Mouse (Mus musculus) spleen, adult 2 months (tissue): ENCODE results near the gene Vps50. TPM values are rescaled to one million over a fixed set of nuclear protein-coding genes. Genes with fewer than 3 reads are reported as not detected.

Experiments
- DNase-seq, 2 experiments: peaks; one replicate each; pipeline versions ENCODE4 v3.0.0 to v3.0.0-alpha.2; 2012 to 2021; ENCODE audit warnings: low spot score in 2 of 2, low read depth in 1 of 2
- H3K27ac ChIP-seq: fragments of 200-500 bp; 2 replicates; pipeline ENCODE4 v1.5.1; 2012; ENCODE audit warnings: low read length, inconsistent platforms; ENCODE audit not compliant: insufficient read depth
- H3K27me3 ChIP-seq: fragments of 200-500 bp; 2 replicates; pipeline ENCODE4 v1.6.1; 2012; ENCODE audit warnings: mild to moderate bottlenecking, moderate library complexity, low read length, inconsistent platforms; ENCODE audit not compliant: control insufficient read depth, insufficient read depth
- H3K36me3 ChIP-seq: fragments of 200-500 bp; 2 replicates; pipeline ENCODE4 v1.6.1; 2012; ENCODE audit warnings: mild to moderate bottlenecking, low read length, inconsistent platforms; ENCODE audit not compliant: control insufficient read depth, insufficient read depth
- H3K4me1 ChIP-seq: fragments of 200-500 bp; 2 replicates; pipeline ENCODE4 v1.6.1; 2011; ENCODE audit warnings: inconsistent platforms; ENCODE audit not compliant: control insufficient read depth, insufficient read depth, insufficient read length
- H3K4me3 ChIP-seq: fragments of 200-500 bp; 2 replicates; pipeline ENCODE4 v1.5.1; 2011; ENCODE audit warnings: mild to moderate bottlenecking, inconsistent platforms; ENCODE audit not compliant: insufficient read depth, insufficient read length; ENCODE audit errors: extremely low read depth
- CTCF ChIP-seq: fragments of 200-500 bp; IDR thresholded peaks from 2 replicates; pipeline ENCODE4 v1.5.1; 2011; ENCODE audit warnings: mild to moderate bottlenecking, inconsistent platforms; ENCODE audit not compliant: insufficient read depth, insufficient read length, insufficient replicate concordance; ENCODE audit errors: extremely low read depth
- POLR2A ChIP-seq: fragments of 200-500 bp; IDR thresholded peaks from 2 replicates; pipeline ENCODE4 v1.6.1; 2011; ENCODE audit warnings: low read depth, low read length, inconsistent platforms
- WGBS: fragments of 180-500 bp; shearing (Covaris S2); methylation state at CpG from one replicate; pipeline ENCODE4 v1.1.7; 2018; 5-methylcytosine and 5-hydroxymethylcytosine counted together
- polyA plus RNA-seq: library from polyadenylated mRNA; depleted of rRNA; stranded (reverse); fragments of >200 nt; gene quantifications from 2 replicates; pipeline ENCODE4 v1.2.3, GENCODE M21; 2012; rRNA removed

Gene Vps50
- 1.3 and 1.8 TPM in 2 replicates for polyA plus RNA-seq

GRCm38 (mm10) chr6:3498162-3498848 lies at the start of gene Vps50, which contains the start of gene Hepacam2:
Vps50 (plus strand) TSS chr6:3498382.
Hepacam2 (minus strand) TSS chr6:3498298.
- H3K4me3 ChIP-seq, result peak within 1 kb of the TSS; percentile 77
- peaks cover 3% of the 10 kb centered on the region; the same call in 1 of the 2 replicates for H3K4me1 ChIP-seq
- WGBS, result 2% methylated on average over 28 of the region's 28 CpGs
- H3K36me3 ChIP-seq, result no peaks in the 10 kb centered on the region
- H3K27ac ChIP-seq, result no peak within 1 kb of the TSS
- DNase-seq, result peak; percentile 73 to 88
- TF ChIP-seq CTCF, result no peak
- TF ChIP-seq POLR2A, result peak; percentile 4; the same call in 1 of the 2 replicates
- H3K27me3 ChIP-seq, result no peaks in the 10 kb centered on the region

GRCm38 (mm10) chr6:3454421-3454820 lies 43.8 kb upstream of the Vps50 start:
- Histone ChIP-seq H3K36me3 (no peaks in the 10 kb centered on the region), H3K27me3 (no peaks in the 10 kb centered on the region), H3K4me3 (no peak overlapping the region), H3K27ac (no peak overlapping the region), H3K4me1 (no peaks in the 10 kb centered on the region)
- no peak for TF ChIP-seq POLR2A
- no peak for TF ChIP-seq CTCF
- 71% methylated on average over 5 of the region's 5 CpGs for WGBS
- no peak for DNase-seq

GRCm38 (mm10) chr6:3455944-3456536 lies 42.1 kb upstream of the Vps50 start:
- H3K4me3 ChIP-seq, result no peak overlapping the region
- TF ChIP-seq POLR2A, result no peak
- no peak for TF ChIP-seq CTCF
- DNase-seq, result no peak
- no peaks in the 10 kb centered on the region for H3K4me1 ChIP-seq
- H3K36me3 ChIP-seq, result no peaks in the 10 kb centered on the region
- no peak overlapping the region for H3K27ac ChIP-seq
- no peaks in the 10 kb centered on the region for H3K27me3 ChIP-seq
- 60% methylated on average over 11 of the region's 11 CpGs for WGBS

- WGBS, result 48% methylated on average over 6 of the region's 6 CpGs
- no peaks in the 10 kb centered on the region; the same call in 1 of the 2 replicates for H3K4me1 ChIP-seq
- no peak for DNase-seq
- no peak for TF ChIP-seq POLR2A
- no peak for TF ChIP-seq CTCF
- H3K36me3 ChIP-seq, result no peaks in the 10 kb centered on the region
- H3K27ac ChIP-seq, result peak overlapping the region; percentile 53; the same call in 1 of the 2 replicates
- no peaks in the 10 kb centered on the region for H3K27me3 ChIP-seq
- no peak overlapping the region for H3K4me3 ChIP-seq
These were observed 35.2 kb upstream of the Vps50 start for GRCm38 (mm10) chr6:3463026-3463425.

- WGBS, result 59% methylated on average over 2 of the region's 2 CpGs
- no peak for DNase-seq
- no peak overlapping the region for H3K27ac ChIP-seq
- no peak overlapping the region for H3K4me3 ChIP-seq
- no peaks in the 10 kb centered on the region for H3K36me3 ChIP-seq
- H3K4me1 ChIP-seq, result no peaks in the 10 kb centered on the region; the same call in 1 of the 2 replicates
- TF ChIP-seq POLR2A, result no peak
- no peak for TF ChIP-seq CTCF
- H3K27me3 ChIP-seq, result no peaks in the 10 kb centered on the region
These were observed 34.6 kb upstream of the Vps50 start for GRCm38 (mm10) chr6:3463594-3463993.

GRCm38 (mm10) chr6:3468627-3469026 lies 29.6 kb upstream of the Vps50 start:
- WGBS, result 49% methylated on average over 1 of the region's 1 CpGs
- Histone ChIP-seq H3K36me3 (no peaks in the 10 kb centered on the region), H3K4me1 (no peaks in the 10 kb centered on the region)

GRCm38 (mm10) chr6:3470706-3471105 lies 27.5 kb upstream of the Vps50 start:
- Histone ChIP-seq H3K4me1 (no peaks in the 10 kb centered on the region), H3K4me3 (no peak overlapping the region), H3K36me3 (no peaks in the 10 kb centered on the region), H3K27ac (no peak overlapping the region), H3K27me3 (no peaks in the 10 kb centered on the region)
- 80% methylated on average over 2 of the region's 2 CpGs for WGBS
- no peak for DNase-seq
- TF ChIP-seq CTCF (no peak), POLR2A (no peak)

More at GRCm38 (mm10) chr6:3468627-3469026, 29.6 kb upstream of the Vps50 start:
- DNase-seq, result no peak
- H3K4me3 ChIP-seq, result no peak overlapping the region
- TF ChIP-seq CTCF (no peak), POLR2A (no peak)
- H3K27me3 ChIP-seq, result no peaks in the 10 kb centered on the region
- H3K27ac ChIP-seq, result no peak overlapping the region
